Mouse (Mus musculus): ENCODE data around the gene Nectin2. TPM values are rescaled to one million over a fixed set of nuclear protein-coding genes. Genes with fewer than 3 reads are reported as not detected.
"Not testable (repeated sequence)": the region's sequence is repeated elsewhere in the genome, so short reads cannot be mapped to it uniquely, and the experiment has no call there.

Gene Nectin2
- polyA plus RNA-seq, 1 experiment from 2014 or later: 54.6 TPM

GRCm38 (mm10) chr7:19688611-19689010 is 61.7 kb downstream of the Nectin2 start:
- Histone ChIP-seq H3K27me3 (no peaks in the 10 kb centered on the region), H3K9me3 (no peaks in the 10 kb centered on the region), H3K4me2 (no peak overlapping the region), H3K27ac (replicated peaks) (no peak overlapping the region), H3K4me1 (replicated peaks) (peaks cover 8% of the 10 kb centered on the region), H3K4me3 (no peak overlapping the region), H3K9ac (no peak overlapping the region), H3K36me3 (no peaks in the 10 kb centered on the region)
- 91% methylated on average over 2 of the region's 2 CpGs for WGBS
- no peak for ATAC-seq (ENCODE audit: low read depth)

DNA sequence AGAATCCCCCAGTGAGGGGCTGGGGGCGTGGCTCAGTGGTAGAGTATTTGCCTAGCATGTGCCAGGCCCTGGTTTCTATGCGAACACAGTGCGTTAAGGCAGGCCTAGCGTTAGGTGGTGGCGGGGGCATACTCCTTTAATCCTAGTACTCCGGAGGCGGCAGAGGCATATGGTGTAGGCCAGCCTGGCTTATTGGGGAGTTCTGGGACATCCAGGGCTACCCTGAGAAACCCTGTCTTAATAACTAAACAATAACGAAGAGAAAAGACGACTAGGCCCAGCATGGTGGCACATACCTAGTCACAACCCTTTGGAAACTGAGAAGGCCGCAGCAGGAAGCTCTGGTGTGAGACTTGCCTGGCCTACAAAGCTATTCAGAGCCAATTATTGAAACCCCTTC is 62.2 kb downstream of the Nectin2 start:
- H3K27me3 ChIP-seq: no peaks in the 10 kb centered on the region
- 92% methylated on average over 10 of the region's 10 CpGs for WGBS
- no peak overlapping the region for H3K9ac ChIP-seq
- no peak for ATAC-seq (ENCODE audit: low read depth)
- peaks cover 3% of the 10 kb centered on the region for H3K4me1 ChIP-seq (replicated peaks)
- no peak overlapping the region for H3K4me3 ChIP-seq
- H3K36me3 ChIP-seq: no peaks in the 10 kb centered on the region
- no peaks in the 10 kb centered on the region for H3K9me3 ChIP-seq
- H3K4me2 ChIP-seq: no peak overlapping the region
- no peak overlapping the region for H3K27ac ChIP-seq (replicated peaks)

- H3K9me3 ChIP-seq; H3K4me3 ChIP-seq; ATAC-seq (ENCODE audit: low read depth); H3K4me1 ChIP-seq (replicated peaks); H3K4me2 ChIP-seq; H3K36me3 ChIP-seq; H3K27ac ChIP-seq (replicated peaks); H3K9ac ChIP-seq; H3K27me3 ChIP-seq: not testable (repeated sequence)
- 80% methylated on average over 8 of the region's 8 CpGs for WGBS
Measured at GRCm38 (mm10) chr7:19686927-19687583, 63.2 kb downstream of the Nectin2 start.

- Histone ChIP-seq H3K4me1 (replicated peaks) (no peaks in the 10 kb centered on the region), H3K4me2 (no peak overlapping the region), H3K9ac (no peak overlapping the region), H3K4me3 (no peak overlapping the region), H3K9me3 (no peaks in the 10 kb centered on the region), H3K27me3 (no peaks in the 10 kb centered on the region), H3K27ac (replicated peaks) (no peak overlapping the region), H3K36me3 (no peaks in the 10 kb centered on the region)
- no peak for ATAC-seq (ENCODE audit: low read depth)
- 92% methylated on average over 6 of the region's 6 CpGs for WGBS
Measured at GRCm38 (mm10) chr7:19686521-19686920, 63.8 kb downstream of the Nectin2 start.

DNA sequence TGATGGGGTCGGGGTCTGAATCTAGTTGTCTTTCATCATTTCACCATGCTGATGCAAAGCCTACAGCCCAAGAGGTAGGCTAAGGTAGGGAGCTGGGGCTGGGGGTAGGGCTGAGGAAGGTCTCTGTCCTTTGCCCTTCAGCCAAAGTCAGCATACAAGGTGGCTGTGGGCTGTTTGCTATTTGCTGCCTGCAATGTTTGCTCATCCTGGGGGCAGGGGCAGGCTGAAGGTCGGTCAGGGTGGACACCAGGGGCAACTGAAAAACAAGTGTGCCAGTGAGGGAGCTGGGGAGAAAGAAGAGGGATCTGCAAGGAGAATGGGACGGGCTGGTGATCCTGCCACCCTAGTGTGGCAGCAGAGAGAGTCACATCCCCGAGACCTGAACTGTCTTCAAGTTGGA is 64.9 kb downstream of the Nectin2 start:
- 67% methylated on average over 4 of the region's 4 CpGs for WGBS
- Histone ChIP-seq H3K27ac (replicated peaks) (no peak overlapping the region), H3K4me3 (no peak overlapping the region), H3K36me3 (no peaks in the 10 kb centered on the region), H3K4me2 (no peak overlapping the region), H3K4me1 (replicated peaks) (no peaks in the 10 kb centered on the region), H3K27me3 (no peaks in the 10 kb centered on the region), H3K9me3 (no peaks in the 10 kb centered on the region), H3K9ac (no peak overlapping the region)
- ATAC-seq (ENCODE audit: low read depth): no peak

DNA sequence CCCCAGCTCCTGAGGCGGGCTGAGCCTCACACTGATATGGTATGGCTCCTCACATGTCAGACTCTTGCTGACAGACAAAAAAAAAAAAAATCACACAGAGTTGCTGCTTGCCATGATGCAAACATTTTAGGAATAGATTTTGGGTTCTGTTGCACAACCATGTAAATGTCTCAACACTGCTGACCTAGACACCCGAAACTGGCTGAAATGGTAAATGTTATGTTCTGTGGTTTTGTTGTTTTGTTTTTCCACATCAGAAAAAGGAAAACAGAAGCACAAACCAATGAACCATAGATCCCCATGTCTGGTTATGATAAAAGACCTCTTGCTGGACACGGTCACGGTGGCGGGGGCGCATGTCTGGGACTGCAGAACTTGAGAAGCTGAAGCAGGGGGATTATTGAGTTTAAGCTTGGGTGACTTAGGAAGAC is 66.5 kb downstream of the Nectin2 start:
- Histone ChIP-seq H3K4me1 (replicated peaks) (no peaks in the 10 kb centered on the region), H3K4me3 (no peak overlapping the region), H3K4me2 (no peak overlapping the region), H3K9ac (no peak overlapping the region), H3K36me3 (no peaks in the 10 kb centered on the region), H3K9me3 (no peaks in the 10 kb centered on the region), H3K27ac (replicated peaks) (no peak overlapping the region), H3K27me3 (no peaks in the 10 kb centered on the region)
- WGBS: 91% methylated on average over 6 of the region's 6 CpGs
- ATAC-seq (ENCODE audit: low read depth): no peak

- no peak overlapping the region for H3K4me3 ChIP-seq
- H3K36me3 ChIP-seq: no peaks in the 10 kb centered on the region
- H3K9me3 ChIP-seq: no peaks in the 10 kb centered on the region
- no peak overlapping the region for H3K9ac ChIP-seq
- no peaks in the 10 kb centered on the region for H3K27me3 ChIP-seq
- H3K4me1 ChIP-seq (replicated peaks): no peaks in the 10 kb centered on the region
- no peak overlapping the region for H3K27ac ChIP-seq (replicated peaks)
- 81% methylated on average over 3 of the region's 3 CpGs for WGBS
- no peak for ATAC-seq (ENCODE audit: low read depth)
- H3K4me2 ChIP-seq: no peak overlapping the region
Measured at GRCm38 (mm10) chr7:19682979-19683378, 67.3 kb downstream of the Nectin2 start.

GRCm38 (mm10) chr7:19681202-19681694 is 69.0 kb downstream of the Nectin2 start, which contains the start of the genes Gm44805 and Apoc4:
Gm44805 (minus strand) TSS chr7:19681423.
Apoc4 (minus strand) TSS chr7:19681479.
- Histone ChIP-seq H3K4me1 (replicated peaks) (no peaks in the 10 kb centered on the region), H3K9me3 (no peaks in the 10 kb centered on the region), H3K4me2 (no peak within 1 kb of the TSS), H3K9ac (no peak within 1 kb of the TSS), H3K4me3 (no peak within 1 kb of the TSS), H3K27ac (replicated peaks) (no peak within 1 kb of the TSS), H3K27me3 (no peaks in the 10 kb centered on the region), H3K36me3 (no peaks in the 10 kb centered on the region)
- WGBS: 63% methylated on average over 8 of the region's 8 CpGs
- no peak for ATAC-seq (ENCODE audit: low read depth)

DNA sequence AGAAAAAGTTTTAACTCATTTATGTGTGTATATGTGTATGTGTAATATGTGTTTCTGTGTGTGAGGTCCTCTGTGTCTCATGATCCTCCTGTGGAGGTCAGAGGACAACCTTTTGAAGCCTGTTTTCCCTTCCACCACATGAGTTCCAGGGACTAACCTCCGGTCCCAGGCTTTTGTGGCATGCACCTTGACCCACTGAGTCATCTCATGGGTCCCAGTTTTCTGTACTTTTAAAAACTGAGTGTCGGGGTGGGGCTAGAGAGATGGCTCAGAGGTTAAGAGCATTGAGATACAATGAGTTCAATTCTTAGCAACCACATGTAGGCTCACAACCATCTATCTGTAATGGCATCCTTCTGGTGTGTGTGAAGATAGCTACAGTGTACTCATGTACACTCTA is 69.6 kb downstream of the Nectin2 start:
- Histone ChIP-seq H3K27ac (replicated peaks) (no peak overlapping the region), H3K36me3 (no peaks in the 10 kb centered on the region), H3K4me2 (no peak overlapping the region), H3K27me3 (no peaks in the 10 kb centered on the region), H3K9ac (no peak overlapping the region), H3K4me1 (replicated peaks) (no peaks in the 10 kb centered on the region), H3K4me3 (no peak overlapping the region), H3K9me3 (no peaks in the 10 kb centered on the region)
- ATAC-seq (ENCODE audit: low read depth): no peak
- WGBS: 82% methylated on average over 2 of the region's 2 CpGs

GRCm38 (mm10) chr7:19678901-19679300 is 71.4 kb downstream of the Nectin2 start:
- ATAC-seq (ENCODE audit: low read depth): no peak
- no peaks in the 10 kb centered on the region for H3K36me3 ChIP-seq
- H3K4me2 ChIP-seq: no peak overlapping the region
- no peaks in the 10 kb centered on the region for H3K27me3 ChIP-seq
- H3K4me3 ChIP-seq: no peak overlapping the region
- 90% methylated on average over 3 of the region's 3 CpGs for WGBS
- H3K9ac ChIP-seq: no peak overlapping the region
- no peak overlapping the region for H3K27ac ChIP-seq (replicated peaks)
- no peaks in the 10 kb centered on the region for H3K4me1 ChIP-seq (replicated peaks)
- H3K9me3 ChIP-seq: no peaks in the 10 kb centered on the region

GRCm38 (mm10) chr7:19677872-19678271 is 72.4 kb downstream of the Nectin2 start, which contains the start of gene Apoc2:
Apoc2 (minus strand) TSS chr7:19677941.
- no peaks in the 10 kb centered on the region for H3K36me3 ChIP-seq
- no peak for ATAC-seq (ENCODE audit: low read depth)
- 75% methylated on average over 8 of the region's 8 CpGs for WGBS

GRCm38 (mm10) chr7:19676662-19677061 is 73.6 kb downstream of the Nectin2 start:
- no peaks in the 10 kb centered on the region for H3K4me1 ChIP-seq (replicated peaks)
- H3K9me3 ChIP-seq: no peaks in the 10 kb centered on the region
- H3K27me3 ChIP-seq: no peaks in the 10 kb centered on the region
- 63% methylated on average over 1 of the region's 1 CpGs for WGBS
- H3K27ac ChIP-seq (replicated peaks): no peak overlapping the region
- no peak for ATAC-seq (ENCODE audit: low read depth)
- H3K4me2 ChIP-seq: no peak overlapping the region
- no peaks in the 10 kb centered on the region for H3K36me3 ChIP-seq
- no peak overlapping the region for H3K9ac ChIP-seq
- no peak overlapping the region for H3K4me3 ChIP-seq

More at GRCm38 (mm10) chr7:19677872-19678271, 72.4 kb downstream of the Nectin2 start, which contains the start of gene Apoc2:
- Histone ChIP-seq H3K4me2 (no peak within 1 kb of the TSS), H3K4me3 (no peak within 1 kb of the TSS), H3K4me1 (replicated peaks) (no peaks in the 10 kb centered on the region), H3K27me3 (no peaks in the 10 kb centered on the region), H3K9me3 (no peaks in the 10 kb centered on the region), H3K9ac (no peak within 1 kb of the TSS), H3K27ac (replicated peaks) (no peak within 1 kb of the TSS)

GRCm38 (mm10) chr7:19675824-19676223 is 74.5 kb downstream of the Nectin2 start:
- H3K9me3 ChIP-seq: no peaks in the 10 kb centered on the region
- ATAC-seq (ENCODE audit: low read depth): no peak
- no peak overlapping the region for H3K4me2 ChIP-seq
- WGBS: 87% methylated on average over 10 of the region's 10 CpGs
- H3K27ac ChIP-seq (replicated peaks): no peak overlapping the region
- H3K27me3 ChIP-seq: no peaks in the 10 kb centered on the region
- H3K9ac ChIP-seq: no peak overlapping the region
- H3K4me1 ChIP-seq (replicated peaks): no peaks in the 10 kb centered on the region
- H3K36me3 ChIP-seq: no peaks in the 10 kb centered on the region
- H3K4me3 ChIP-seq: no peak overlapping the region

All from neural tube, embryonic 13.5 days (tissue).